Mouse (Mus musculus) small intestine, adult 2 months (tissue): ENCODE data around the gene Wnt6.

Source experiments
- CTCF ChIP-seq: fragments of 200-500 bp; IDR thresholded peaks from 2 replicates; pipeline ENCODE4 v1.5.1; 2012; ENCODE audit warnings: low read depth, mild to moderate bottlenecking, control low read depth, inconsistent platforms, low read length, moderate library complexity, mixed read lengths; ENCODE audit not compliant: insufficient replicate concordance, insufficient read length; ENCODE audit errors: extremely low read depth
- POLR2A ChIP-seq: fragments of 200-500 bp; IDR thresholded peaks from 2 replicates; pipeline ENCODE4 v1.6.1; 2012; ENCODE audit warnings: low read depth, mild to moderate bottlenecking, control low read depth, inconsistent platforms, low read length, moderate library complexity

- TF ChIP-seq POLR2A (no peak), CTCF (no peak)
Measured at GRCm38 (mm10) chr1:74797459-74797858, 25.8 kb downstream of the Wnt6 start.
